Mouse (Mus musculus) layer of hippocampus, adult 9-10 months (tissue): Measurements from ENCODE around the gene Nt5dc2.

ENCODE experiments used
- DNase-seq: peaks from one replicate; pipeline ENCODE4 v3.0.0; 2022; ENCODE audit warnings: low spot score

Gene Nt5dc2

GRCm38 (mm10) chr14:31134015-31135000 is 3.5 kb downstream of the Nt5dc2 start:
- no peak for DNase-seq

- no peak for DNase-seq
These were observed 4.9 kb downstream of the Nt5dc2 start for GRCm38 (mm10) chr14:31135495-31136410.

GRCm38 (mm10) chr14:31136411-31137280 is 5.8 kb downstream of the Nt5dc2 start:
- DNase-seq = no peak

GRCm38 (mm10) chr14:31137281-31137595 is 6.4 kb downstream of the Nt5dc2 start:
- DNase-seq = no peak

GRCm38 (mm10) chr14:31137791-31138190 is 6.9 kb downstream of the Nt5dc2 start:
- no peak for DNase-seq

GRCm38 (mm10) chr14:31138219-31138896 is 7.5 kb downstream of the Nt5dc2 start:
- DNase-seq = no peak

- DNase-seq = no peak
These were observed 8.1 kb downstream of the Nt5dc2 start for GRCm38 (mm10) chr14:31138897-31139429.

GRCm38 (mm10) chr14:31139666-31140065 is 8.8 kb downstream of the Nt5dc2 start:
- no peak for DNase-seq

- DNase-seq = no peak
These were observed 9.3 kb downstream of the Nt5dc2 start for GRCm38 (mm10) chr14:31140141-31140540.

- no peak for DNase-seq
These were observed 10.2 kb downstream of the Nt5dc2 start for GRCm38 (mm10) chr14:31141011-31141410.

GRCm38 (mm10) chr14:31145694-31146093 is 14.8 kb downstream of the Nt5dc2 start:
- DNase-seq = no peak

GRCm38 (mm10) chr14:31160196-31161150 is 29.6 kb downstream of the Nt5dc2 start:
- DNase-seq = no peak

GRCm38 (mm10) chr14:31161191-31161590 is 30.3 kb downstream of the Nt5dc2 start:
- DNase-seq = no peak

GRCm38 (mm10) chr14:31161638-31162037 is 30.8 kb downstream of the Nt5dc2 start:
- no peak for DNase-seq

GRCm38 (mm10) chr14:31164067-31164466 is 33.2 kb downstream of the Nt5dc2 start:
- DNase-seq = no peak

- no peak for DNase-seq
These were observed 34.2 kb downstream of the Nt5dc2 start for GRCm38 (mm10) chr14:31165010-31165409.

GRCm38 (mm10) chr14:31165458-31165857 is 34.6 kb downstream of the Nt5dc2 start:
- DNase-seq = no peak

- no peak for DNase-seq
These were observed 35.3 kb downstream of the Nt5dc2 start for GRCm38 (mm10) chr14:31165991-31166630.

GRCm38 (mm10) chr14:31166827-31167226 is 36.0 kb downstream of the Nt5dc2 start:
- no peak for DNase-seq
